Mouse (Mus musculus): ENCODE data around the gene Pcbd1. TPM values are rescaled to one million over a fixed set of nuclear protein-coding genes. Genes with fewer than 3 reads are reported as not detected.

Gene Pcbd1
- polyA plus RNA-seq (2012; rRNA removed), result 0.28 and 0.76 TPM in 2 replicates

- no peak for TF ChIP-seq POLR2A (IDR thresholded peaks at IDR 0.05; ENCODE audit: control insufficient read depth, low read depth, low read length)
- TF ChIP-seq CTCF (IDR thresholded peaks at IDR 0.05; ENCODE audit: control insufficient read depth, insufficient read depth, insufficient replicate concordance, low read depth, low read length), result no peak
- H3K4me1 ChIP-seq (ENCODE audit: control insufficient read depth, insufficient read depth, low read length), result peaks cover 8% of the 10 kb centered on the region
- peak within 1 kb of the TSS; percentile 10 for H3K4me3 ChIP-seq (ENCODE audit: control insufficient read depth, low read depth, low read length)
- no peaks in the 10 kb centered on the region for H3K27me3 ChIP-seq (ENCODE audit: control insufficient read depth, insufficient read depth, low read length)
- H3K36me3 ChIP-seq (ENCODE audit: control insufficient read depth, insufficient read depth, low read length), result no peaks in the 10 kb centered on the region
- H3K27ac ChIP-seq (ENCODE audit: control insufficient read depth, insufficient read depth, low read depth, low read length), result no peak within 1 kb of the TSS
These were observed at the start of gene Pcbd1 for GRCm38 (mm10) chr10:61089170-61090142. Gene Pcbd1, plus strand, starts transcription at chr10:61089331.

- no peak overlapping the region for H3K27ac ChIP-seq (ENCODE audit: control insufficient read depth, insufficient read depth, low read depth, low read length)
- no peaks in the 10 kb centered on the region for H3K36me3 ChIP-seq (ENCODE audit: control insufficient read depth, insufficient read depth, low read length)
- TF ChIP-seq CTCF (IDR thresholded peaks at IDR 0.05; ENCODE audit: control insufficient read depth, insufficient read depth, insufficient replicate concordance, low read depth, low read length) (no peak), POLR2A (IDR thresholded peaks at IDR 0.05; ENCODE audit: control insufficient read depth, low read depth, low read length) (no peak)
- no peaks in the 10 kb centered on the region for H3K4me1 ChIP-seq (ENCODE audit: control insufficient read depth, insufficient read depth, low read length)
- no peak overlapping the region for H3K4me3 ChIP-seq (ENCODE audit: control insufficient read depth, low read depth, low read length)
- H3K27me3 ChIP-seq (ENCODE audit: control insufficient read depth, insufficient read depth, low read length), result no peaks in the 10 kb centered on the region
These were observed 49.5 kb upstream of the Pcbd1 start for GRCm38 (mm10) chr10:61039657-61040056.

DNA sequence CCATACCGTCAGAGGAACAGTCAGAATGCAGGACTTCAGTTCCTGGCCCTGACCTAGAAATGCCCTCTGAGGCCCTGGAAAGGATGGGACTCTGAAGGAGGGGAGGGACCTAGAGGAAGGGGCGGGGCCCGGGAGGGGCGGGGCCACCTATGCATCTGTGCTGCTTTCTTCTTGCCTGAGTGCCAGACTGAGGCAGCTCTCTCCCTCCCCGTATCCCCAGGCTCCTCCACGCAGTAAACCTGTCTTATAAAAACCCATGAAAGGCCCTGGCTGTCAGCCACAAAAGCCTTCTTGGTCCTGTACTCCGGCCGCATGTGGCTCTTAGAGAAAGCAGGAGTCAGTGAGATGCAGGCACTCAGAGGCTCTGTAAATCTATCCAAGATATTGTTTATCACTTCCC, 44.0 kb upstream of the Pcbd1 start:
- no peaks in the 10 kb centered on the region for H3K27me3 ChIP-seq (ENCODE audit: control insufficient read depth, insufficient read depth, low read length)

GRCm38 (mm10) chr10:61051993-61052613, 37.0 kb upstream of the Pcbd1 start:
- TF ChIP-seq POLR2A (IDR thresholded peaks at IDR 0.05; ENCODE audit: control insufficient read depth, low read depth, low read length) (no peak), CTCF (IDR thresholded peaks at IDR 0.05; ENCODE audit: control insufficient read depth, insufficient read depth, insufficient replicate concordance, low read depth, low read length) (peak; percentile 97)
- no peaks in the 10 kb centered on the region for H3K27me3 ChIP-seq (ENCODE audit: control insufficient read depth, insufficient read depth, low read length)
- no peak overlapping the region for H3K27ac ChIP-seq (ENCODE audit: control insufficient read depth, insufficient read depth, low read depth, low read length)
- H3K4me3 ChIP-seq (ENCODE audit: control insufficient read depth, low read depth, low read length), result no peak overlapping the region
- H3K4me1 ChIP-seq (ENCODE audit: control insufficient read depth, insufficient read depth, low read length), result no peaks in the 10 kb centered on the region; the same call in 1 of the 2 replicates
- H3K36me3 ChIP-seq (ENCODE audit: control insufficient read depth, insufficient read depth, low read length), result no peaks in the 10 kb centered on the region

More for the DNA sequence above, 44.0 kb upstream of the Pcbd1 start:
- TF ChIP-seq POLR2A (IDR thresholded peaks at IDR 0.05; ENCODE audit: control insufficient read depth, low read depth, low read length) (no peak), CTCF (IDR thresholded peaks at IDR 0.05; ENCODE audit: control insufficient read depth, insufficient read depth, insufficient replicate concordance, low read depth, low read length) (no peak)
- H3K4me1 ChIP-seq (ENCODE audit: control insufficient read depth, insufficient read depth, low read length), result no peaks in the 10 kb centered on the region
- no peak overlapping the region for H3K27ac ChIP-seq (ENCODE audit: control insufficient read depth, insufficient read depth, low read depth, low read length)
- H3K36me3 ChIP-seq (ENCODE audit: control insufficient read depth, insufficient read depth, low read length), result no peaks in the 10 kb centered on the region
- no peak overlapping the region for H3K4me3 ChIP-seq (ENCODE audit: control insufficient read depth, low read depth, low read length)

- Histone ChIP-seq H3K4me1 (ENCODE audit: control insufficient read depth, insufficient read depth, low read length) (no peaks in the 10 kb centered on the region; the same call in 1 of the 2 replicates), H3K27ac (ENCODE audit: control insufficient read depth, insufficient read depth, low read depth, low read length) (no peak overlapping the region), H3K4me3 (ENCODE audit: control insufficient read depth, low read depth, low read length) (no peak overlapping the region), H3K27me3 (ENCODE audit: control insufficient read depth, insufficient read depth, low read length) (no peaks in the 10 kb centered on the region), H3K36me3 (ENCODE audit: control insufficient read depth, insufficient read depth, low read length) (no peaks in the 10 kb centered on the region)
- TF ChIP-seq CTCF (IDR thresholded peaks at IDR 0.05; ENCODE audit: control insufficient read depth, insufficient read depth, insufficient replicate concordance, low read depth, low read length), result no peak
- no peak for TF ChIP-seq POLR2A (IDR thresholded peaks at IDR 0.05; ENCODE audit: control insufficient read depth, low read depth, low read length)
These were observed 32.5 kb upstream of the Pcbd1 start for GRCm38 (mm10) chr10:61056661-61057060.

GRCm38 (mm10) chr10:61059101-61059500, 30.0 kb upstream of the Pcbd1 start:
- Histone ChIP-seq H3K36me3 (ENCODE audit: control insufficient read depth, insufficient read depth, low read length) (no peaks in the 10 kb centered on the region), H3K4me1 (ENCODE audit: control insufficient read depth, insufficient read depth, low read length) (peaks cover 2% of the 10 kb centered on the region), H3K27me3 (ENCODE audit: control insufficient read depth, insufficient read depth, low read length) (no peaks in the 10 kb centered on the region), H3K4me3 (ENCODE audit: control insufficient read depth, low read depth, low read length) (no peak overlapping the region), H3K27ac (ENCODE audit: control insufficient read depth, insufficient read depth, low read depth, low read length) (no peak overlapping the region)
- no peak for TF ChIP-seq CTCF (IDR thresholded peaks at IDR 0.05; ENCODE audit: control insufficient read depth, insufficient read depth, insufficient replicate concordance, low read depth, low read length)
- no peak for TF ChIP-seq POLR2A (IDR thresholded peaks at IDR 0.05; ENCODE audit: control insufficient read depth, low read depth, low read length)

- no peak overlapping the region for H3K27ac ChIP-seq (ENCODE audit: control insufficient read depth, insufficient read depth, low read depth, low read length)
- no peaks in the 10 kb centered on the region for H3K36me3 ChIP-seq (ENCODE audit: control insufficient read depth, insufficient read depth, low read length)
- TF ChIP-seq CTCF (IDR thresholded peaks at IDR 0.05; ENCODE audit: control insufficient read depth, insufficient read depth, insufficient replicate concordance, low read depth, low read length) (no peak), POLR2A (IDR thresholded peaks at IDR 0.05; ENCODE audit: control insufficient read depth, low read depth, low read length) (no peak)
- H3K4me3 ChIP-seq (ENCODE audit: control insufficient read depth, low read depth, low read length), result no peak overlapping the region
- H3K27me3 ChIP-seq (ENCODE audit: control insufficient read depth, insufficient read depth, low read length), result no peaks in the 10 kb centered on the region
- H3K4me1 ChIP-seq (ENCODE audit: control insufficient read depth, insufficient read depth, low read length), result peaks cover 3% of the 10 kb centered on the region
These were observed 29.5 kb upstream of the Pcbd1 start for GRCm38 (mm10) chr10:61059543-61060110.

Measured in testis, adult 2 months (tissue).